Mouse (Mus musculus): ENCODE data around the gene Grik2.

- no peak for TF ChIP-seq POLR2AphosphoS2 (IDR thresholded peaks at IDR 0.05; ENCODE audit: insufficient read length, low read depth)
- TF ChIP-seq USF1 (IDR thresholded peaks at IDR 0.05; ENCODE audit: low read depth), result no peak
- TF ChIP-seq POLR2A (IDR thresholded peaks at IDR 0.05; ENCODE audit: insufficient read length, low read depth), result no peak
- no peak for TF ChIP-seq MYOG (IDR thresholded peaks at IDR 0.05; ENCODE audit: control insufficient read depth in 1 of 3, insufficient read depth in 1 of 3, insufficient read length in 2 of 3, low read depth in 2 of 3)
- TF ChIP-seq TCF12 (IDR thresholded peaks at IDR 0.05; ENCODE audit: insufficient read depth, poor library complexity, severe bottlenecking), result no peak
- TF ChIP-seq MYOD1 (IDR thresholded peaks at IDR 0.05; ENCODE audit: control insufficient read depth in 1 of 3, insufficient read length in 2 of 3, low read depth in 2 of 3), result no peak
- no peak for TF ChIP-seq MAX (IDR thresholded peaks at IDR 0.05; ENCODE audit: low read depth)
- TF ChIP-seq SRF (IDR thresholded peaks at IDR 0.05; ENCODE audit: control insufficient read depth, insufficient read length, low read depth), result no peak
- TF ChIP-seq E2F4 (IDR thresholded peaks at IDR 0.05; ENCODE audit: insufficient read depth), result no peak
- no peak for TF ChIP-seq TCF3 (IDR thresholded peaks at IDR 0.05; ENCODE audit: insufficient read length, low read depth)
These were observed 468.7 kb downstream of the Grik2 start for GRCm38 (mm10) chr10:49319880-49320279.
